Mouse (Mus musculus): Measurements from ENCODE around the gene Cxcl9. TPM values are rescaled to one million over a fixed set of nuclear protein-coding genes. Genes with fewer than 3 reads are reported as not detected.

Gene Cxcl9
- polyA plus RNA-seq, 1 experiment: 3.0 TPM

- TF ChIP-seq POLR2A (IDR thresholded peaks at IDR 0.05; ENCODE audit: borderline replicate concordance, extremely low read depth, low read depth, low read length) (no peak), CTCF (IDR thresholded peaks at IDR 0.05; ENCODE audit: insufficient read depth, low read length) (no peak)
- Histone ChIP-seq H3K4me1 (ENCODE audit: control insufficient read depth, insufficient read depth, low read length) (peaks cover 10% of the 10 kb centered on the region), H3K4me3 (replicated peaks; ENCODE audit: extremely low read depth, low read depth, low read length) (peak within 1 kb of the TSS; percentile 52)
- peak; percentile 27 for DNase-seq
- WGBS: 6% methylated on average over 14 of the region's 14 CpGs
Observed at GRCm38 (mm10) chr5:92348794-92349413, 21.0 kb upstream of the Cxcl9 start, which contains the start of gene Cxcl10. Gene Cxcl10 (minus strand): TSS chr5:92348889.

GRCm38 (mm10) chr5:92345006-92345405, 17.1 kb upstream of the Cxcl9 start:
- H3K4me1 ChIP-seq (ENCODE audit: control insufficient read depth, insufficient read depth, low read length): peaks cover 8% of the 10 kb centered on the region
- DNase-seq: no peak
- no peak for TF ChIP-seq CTCF (IDR thresholded peaks at IDR 0.05; ENCODE audit: insufficient read depth, low read length)
- no peak for TF ChIP-seq POLR2A (IDR thresholded peaks at IDR 0.05; ENCODE audit: borderline replicate concordance, extremely low read depth, low read depth, low read length)
- H3K4me3 ChIP-seq (replicated peaks; ENCODE audit: extremely low read depth, low read depth, low read length): no peak overlapping the region
- WGBS: 76% methylated on average over 8 of the region's 8 CpGs

- no peak for TF ChIP-seq CTCF (IDR thresholded peaks at IDR 0.05; ENCODE audit: insufficient read depth, low read length)
- TF ChIP-seq POLR2A (IDR thresholded peaks at IDR 0.05; ENCODE audit: borderline replicate concordance, extremely low read depth, low read depth, low read length): no peak
- DNase-seq: no peak
- 50% methylated on average over 4 of the region's 4 CpGs for WGBS
- Histone ChIP-seq H3K4me3 (replicated peaks; ENCODE audit: extremely low read depth, low read depth, low read length) (no peak overlapping the region), H3K4me1 (ENCODE audit: control insufficient read depth, insufficient read depth, low read length) (no peaks in the 10 kb centered on the region)
Observed at GRCm38 (mm10) chr5:92340606-92341005, 12.7 kb upstream of the Cxcl9 start.

- no peak overlapping the region for H3K4me3 ChIP-seq (replicated peaks; ENCODE audit: extremely low read depth, low read depth, low read length)
- no peak for DNase-seq
- peaks cover 4% of the 10 kb centered on the region; the same call in 1 of the 2 replicates for H3K4me1 ChIP-seq (ENCODE audit: control insufficient read depth, insufficient read depth, low read length)
- 66% methylated on average over 3 of the region's 3 CpGs for WGBS
- TF ChIP-seq POLR2A (IDR thresholded peaks at IDR 0.05; ENCODE audit: borderline replicate concordance, extremely low read depth, low read depth, low read length) (no peak), CTCF (IDR thresholded peaks at IDR 0.05; ENCODE audit: insufficient read depth, low read length) (no peak)
Observed at GRCm38 (mm10) chr5:92336743-92337142, 8.9 kb upstream of the Cxcl9 start.

GRCm38 (mm10) chr5:92332359-92332840, 4.5 kb upstream of the Cxcl9 start:
- no peak for TF ChIP-seq POLR2A (IDR thresholded peaks at IDR 0.05; ENCODE audit: borderline replicate concordance, extremely low read depth, low read depth, low read length)
- no peak for TF ChIP-seq CTCF (IDR thresholded peaks at IDR 0.05; ENCODE audit: insufficient read depth, low read length)
- no peak for DNase-seq
- peaks cover 4% of the 10 kb centered on the region; the same call in 1 of the 2 replicates for H3K4me1 ChIP-seq (ENCODE audit: control insufficient read depth, insufficient read depth, low read length)
- H3K4me3 ChIP-seq (replicated peaks; ENCODE audit: extremely low read depth, low read depth, low read length): peak overlapping the region; percentile 66
- WGBS: 27% methylated on average over 9 of the region's 9 CpGs

- DNase-seq: no peak
- Histone ChIP-seq H3K4me3 (replicated peaks; ENCODE audit: extremely low read depth, low read depth, low read length) (peak within 1 kb of the TSS; percentile 66), H3K4me1 (ENCODE audit: control insufficient read depth, insufficient read depth, low read length) (peaks cover 4% of the 10 kb centered on the region; the same call in 1 of the 2 replicates)
- TF ChIP-seq POLR2A (IDR thresholded peaks at IDR 0.05; ENCODE audit: borderline replicate concordance, extremely low read depth, low read depth, low read length): no peak
- no peak for TF ChIP-seq CTCF (IDR thresholded peaks at IDR 0.05; ENCODE audit: insufficient read depth, low read length)
- 86% methylated on average over 17 of the region's 17 CpGs for WGBS
Observed at GRCm38 (mm10) chr5:92331635-92332338, 3.9 kb upstream of the Cxcl9 start, which contains the start of gene Art3. Gene Art3 (plus strand): TSS chr5:92331827.

GRCm38 (mm10) chr5:92331122-92331521, 3.2 kb upstream of the Cxcl9 start:
- WGBS: 89% methylated on average over 12 of the region's 12 CpGs
- Histone ChIP-seq H3K4me3 (replicated peaks; ENCODE audit: extremely low read depth, low read depth, low read length) (no peak overlapping the region), H3K4me1 (ENCODE audit: control insufficient read depth, insufficient read depth, low read length) (peaks cover 4% of the 10 kb centered on the region; the same call in 1 of the 2 replicates)
- TF ChIP-seq POLR2A (IDR thresholded peaks at IDR 0.05; ENCODE audit: borderline replicate concordance, extremely low read depth, low read depth, low read length) (no peak), CTCF (IDR thresholded peaks at IDR 0.05; ENCODE audit: insufficient read depth, low read length) (no peak)
- no peak for DNase-seq

- DNase-seq: no peak
- H3K4me3 ChIP-seq (replicated peaks; ENCODE audit: extremely low read depth, low read depth, low read length): no peak overlapping the region
- no peaks in the 10 kb centered on the region; the same call in 1 of the 2 replicates for H3K4me1 ChIP-seq (ENCODE audit: control insufficient read depth, insufficient read depth, low read length)
- no peak for TF ChIP-seq POLR2A (IDR thresholded peaks at IDR 0.05; ENCODE audit: borderline replicate concordance, extremely low read depth, low read depth, low read length)
- no peak for TF ChIP-seq CTCF (IDR thresholded peaks at IDR 0.05; ENCODE audit: insufficient read depth, low read length)
- 64% methylated on average over 6 of the region's 6 CpGs for WGBS
Observed at GRCm38 (mm10) chr5:92327367-92327766, 512 bp downstream of the Cxcl9 start.

GRCm38 (mm10) chr5:92323264-92323663, 4.6 kb downstream of the Cxcl9 start:
- DNase-seq: no peak
- no peak overlapping the region for H3K4me3 ChIP-seq (replicated peaks; ENCODE audit: extremely low read depth, low read depth, low read length)
- WGBS: 52% methylated on average over 5 of the region's 5 CpGs
- no peaks in the 10 kb centered on the region; the same call in none of the 2 replicates for H3K4me1 ChIP-seq (ENCODE audit: control insufficient read depth, insufficient read depth, low read length)
- no peak for TF ChIP-seq POLR2A (IDR thresholded peaks at IDR 0.05; ENCODE audit: borderline replicate concordance, extremely low read depth, low read depth, low read length)
- no peak for TF ChIP-seq CTCF (IDR thresholded peaks at IDR 0.05; ENCODE audit: insufficient read depth, low read length)
